Mouse (Mus musculus): Measurements from ENCODE around the gene Fli1.

- TF ChIP-seq CTCF (IDR thresholded peaks at IDR 0.05; ENCODE audit: low read depth) (no peak), EP300 (IDR thresholded peaks at IDR 0.05; ENCODE audit: low read depth) (no peak)
Measured at GRCm38 (mm10) chr9:32415952-32416351, 126.7 kb downstream of the Fli1 start.

Measured in liver, embryonic 14.5 days (tissue).